Mouse (Mus musculus): ENCODE data around the gene Dhrs11.

DNA sequence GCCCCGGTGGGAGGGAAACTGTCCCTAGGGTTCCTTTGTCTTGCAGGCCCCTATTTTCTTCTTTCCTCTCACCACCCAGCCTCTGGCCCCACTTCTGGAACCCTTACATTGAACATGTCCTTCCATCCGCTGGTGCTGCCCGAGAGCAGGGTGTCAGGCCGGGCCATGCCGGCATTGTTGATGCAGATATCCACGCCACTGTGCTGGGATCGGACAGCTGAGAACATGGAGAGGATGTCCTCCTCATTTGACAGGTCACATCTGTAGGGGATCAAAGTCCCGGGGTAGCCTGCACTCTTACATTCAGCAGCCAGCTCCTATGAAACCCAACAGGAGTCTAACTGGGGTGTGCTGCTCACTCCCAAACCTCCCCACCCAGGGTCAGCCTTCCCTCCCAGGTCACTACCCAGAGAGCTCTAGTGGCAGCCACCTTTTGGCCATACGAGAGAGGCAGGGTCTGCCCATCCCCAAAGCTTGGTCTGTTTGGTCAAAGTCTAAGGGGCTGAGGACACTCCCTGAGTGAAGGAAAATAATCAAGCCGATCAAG is 3.5 kb downstream of the Dhrs11 start:
- TF ChIP-seq CTCF (IDR thresholded peaks at IDR 0.05; ENCODE audit: insufficient read depth, low read length) (no peak), POLR2A (IDR thresholded peaks at IDR 0.05; ENCODE audit: borderline replicate concordance, extremely low read depth, low read depth, low read length) (no peak)

All from lung, adult 2 months (tissue).